In the genomic region with DNA sequence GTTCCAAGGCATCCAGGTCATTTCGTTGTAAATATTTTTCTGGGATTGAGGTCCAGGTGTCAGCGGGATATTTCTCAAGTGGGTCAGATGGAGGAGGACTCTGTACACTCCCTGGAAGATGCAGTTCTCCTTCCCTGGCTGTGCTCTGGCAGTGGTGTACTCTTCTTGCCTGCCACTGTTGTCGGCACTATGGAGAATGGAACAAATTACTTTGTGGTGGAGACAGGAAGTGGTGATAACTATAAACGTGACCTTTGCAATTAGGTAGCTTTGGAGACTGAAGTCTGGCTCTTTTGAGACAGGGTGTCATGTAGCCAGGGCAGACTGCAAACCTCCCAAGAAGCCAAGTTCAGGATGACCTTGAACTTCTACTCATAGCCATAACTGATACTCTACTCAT, we compare ENCODE assay signal across 19 mouse cellular contexts. TPM values are rescaled to one million over a fixed set of nuclear protein-coding genes. Genes with fewer than 3 reads are reported as not detected.
DNase-seq lines count a peak whose midpoint lies in the region; ATAC-seq lines count a peak whose summit lies in the region.
"Had no signal": no experiment of that assay in that cellular context is flagged by ENCODE, and none has a peak within 500 bp of the region (broad histone marks: within the 10 kb centered on the region; RNA-seq: fewer than 3 reads in every experiment).

No protein-coding gene starts in this region.

- no peaks in the 10 kb centered on the region for H3K4me1 ChIP-seq in intestine, embryonic 16.5 days (ENCODE audit: control insufficient read depth, insufficient read depth, low read length)
- H3K4me1 ChIP-seq in forebrain, embryonic 14.5 days (ENCODE audit: control insufficient read depth, insufficient read depth, low read length), result no peaks in the 10 kb centered on the region
- H3K4me1 ChIP-seq: forebrain, embryonic 15.5 days; liver, embryonic 12.5 days; lung, embryonic 15.5 days; neural tube, embryonic 12.5 days had no signal

- 57% methylated on average over 4 of the region's 4 CpGs for WGBS in intestine, embryonic 16.5 days
- 88% methylated on average over 4 of the region's 4 CpGs for WGBS in forebrain, embryonic 14.5 days

- H3K4me2 ChIP-seq in intestine, embryonic 16.5 days (ENCODE audit: low read depth, low read length), result no peak overlapping the region
- H3K4me2 ChIP-seq in forebrain, embryonic 14.5 days (ENCODE audit: low read length), result no peak overlapping the region
- H3K4me2 ChIP-seq: embryonic facial prominence, embryonic 15.5 days; forebrain, embryonic 15.5 days; liver, embryonic 12.5 days; lung, embryonic 15.5 days; neural tube, embryonic 12.5 days had no signal

- H3K27ac ChIP-seq in intestine, embryonic 16.5 days (ENCODE audit: low read length), result no peak overlapping the region
- no peak overlapping the region for H3K27ac ChIP-seq in forebrain, embryonic 14.5 days (ENCODE audit: low read depth, low read length)
- H3K27ac ChIP-seq: embryonic facial prominence, embryonic 15.5 days; forebrain, embryonic 15.5 days; hindbrain, postnatal 0 days; kidney, postnatal 0 days; liver, embryonic 12.5 days; lung, embryonic 15.5 days; neural tube, embryonic 12.5 days had no signal

- no peak overlapping the region for H3K9ac ChIP-seq in intestine, embryonic 16.5 days (ENCODE audit: low read depth, low read length)
- H3K9ac ChIP-seq in forebrain, embryonic 14.5 days (ENCODE audit: low read length), result no peak overlapping the region
- H3K9ac ChIP-seq: embryonic facial prominence, embryonic 15.5 days; forebrain, embryonic 15.5 days; liver, embryonic 12.5 days; lung, embryonic 15.5 days; neural tube, embryonic 12.5 days had no signal

- peak; percentile 91 for ATAC-seq in activated CD4-positive, CD25-positive, alpha-beta regulatory T cell, adult 4 months
- ATAC-seq in intestine, embryonic 16.5 days, result peak; percentile 52
- no peak for ATAC-seq in forebrain, embryonic 14.5 days
- ATAC-seq: forebrain, embryonic 15.5 days; hindbrain, postnatal 0 days; liver, embryonic 12.5 days; midbrain, embryonic 16.5 days had no signal

- H3K9me3 ChIP-seq in intestine, embryonic 16.5 days (ENCODE audit: control insufficient read depth, low read length), result no peaks in the 10 kb centered on the region
- no peaks in the 10 kb centered on the region for H3K9me3 ChIP-seq in forebrain, embryonic 14.5 days (replicated peaks; ENCODE audit: control insufficient read depth, low read length)
- H3K9me3 ChIP-seq: embryonic facial prominence, embryonic 15.5 days; forebrain, embryonic 15.5 days; liver, embryonic 12.5 days; lung, embryonic 15.5 days; neural tube, embryonic 12.5 days had no signal

- H3K4me3 ChIP-seq in intestine, embryonic 16.5 days (ENCODE audit: low read length), result no peak overlapping the region
- no peak overlapping the region for H3K4me3 ChIP-seq in forebrain, embryonic 14.5 days (ENCODE audit: low read depth, low read length)
- H3K4me3 ChIP-seq: embryonic facial prominence, embryonic 15.5 days; forebrain, embryonic 15.5 days; liver, embryonic 12.5 days; lung, embryonic 15.5 days; neural tube, embryonic 12.5 days had no signal

- DNase-seq in adrenal gland, adult 2 months, result peak; percentile 14
- no peak for DNase-seq in adrenal gland, adult 8-10 months
- peak; percentile 21 for DNase-seq in 3T3-L1 (ENCODE audit: low read depth, low spot score)
- DNase-seq in forebrain, embryonic 14.5 days (ENCODE audit: low spot score), result no peak
- no peak for DNase-seq in layer of hippocampus, adult 9-11 months
- DNase-seq in left cerebral cortex, postnatal 14 days (ENCODE audit: low spot score in 2 of 2), result no peak
- DNase-seq: cerebellum, postnatal 14 days; right cerebral cortex, postnatal 25 days; thymus, adult 18-20 months had no signal

- no peaks in the 10 kb centered on the region; the same call in 1 of the 2 replicates for H3K27me3 ChIP-seq in intestine, embryonic 16.5 days (replicated peaks; ENCODE audit: control insufficient read depth, insufficient read depth, low read length)
- H3K27me3 ChIP-seq in forebrain, embryonic 14.5 days (replicated peaks; ENCODE audit: control insufficient read depth, insufficient read depth, low read length), result no peaks in the 10 kb centered on the region
- H3K27me3 ChIP-seq: embryonic facial prominence, embryonic 15.5 days; forebrain, embryonic 15.5 days; liver, embryonic 12.5 days; lung, embryonic 15.5 days; neural tube, embryonic 12.5 days had no signal

- H3K36me3 ChIP-seq in intestine, embryonic 16.5 days (ENCODE audit: control insufficient read depth, insufficient read depth, low read length), result no peaks in the 10 kb centered on the region
- H3K36me3 ChIP-seq in forebrain, embryonic 14.5 days (ENCODE audit: control insufficient read depth, insufficient read depth, low read length), result no peaks in the 10 kb centered on the region
- H3K36me3 ChIP-seq: embryonic facial prominence, embryonic 15.5 days; forebrain, embryonic 15.5 days; lung, embryonic 15.5 days; neural tube, embryonic 12.5 days had no signal

- intact Hi-C loops in left cerebral cortex, postnatal 14 days (cut with DNase I), result no loop called here

RNA-seq across cellular contexts. Expression of gene Tmem164, which starts 55.9 kb away (rescaled TPM):
- total RNA-seq in adrenal gland, adult 2 months (2021), result 10 to 100 TPM; 26.0 to 36.3 TPM
- polyA plus RNA-seq in adrenal gland, adult 2 months (2012; rRNA removed), result 16.4 and 18.9 TPM in 2 replicates
- total RNA-seq in adrenal gland, adult 8-10 months (2022), result 10 to 100 TPM; 30.6 to 58.6 (median 43.1) TPM
- 10 to 100 TPM; 11.7 to 23.1 TPM for polyA plus RNA-seq in activated CD4-positive, CD25-positive, alpha-beta regulatory T cell, adult 4 months (2017; shearing (Covaris generic))
- polyA plus RNA-seq in intestine, embryonic 16.5 days (2015; fragmentation: Nextera tagmentation; extraction: Ambion mirVana), result 39.1 and 41.1 TPM in 2 replicates
- 11.0 and 11.5 TPM in 2 replicates for polyA plus RNA-seq in forebrain, embryonic 14.5 days (2014; fragmentation: Nextera tagmentation; extraction: Ambion mirVana)
- total RNA-seq in left cerebral cortex, postnatal 14 days (2021), result 10 to 100 TPM; 30.2 to 31.8 TPM

Comparison
In these comparisons a context has a peak if more than half of its experiments do, and no peak if none do; other contexts are left out.
1. DNase-seq: peak in adrenal gland, adult 2 months (single experiment) and 3T3-L1 (single experiment); none in adrenal gland, adult 8-10 months (single experiment), forebrain, embryonic 14.5 days (single experiment), layer of hippocampus, adult 9-11 months (single experiment) and left cerebral cortex, postnatal 14 days (0 of 2).